Mouse (Mus musculus) neural tube, embryonic 14.5 days (tissue): ENCODE results near the gene Arrdc1. TPM values are rescaled to one million over a fixed set of nuclear protein-coding genes. Genes with fewer than 3 reads are reported as not detected.
A peak's percentile ranks its signal among the peaks of the same experiment; 100 is the strongest.
"Not testable (repeated sequence)": the region's sequence is repeated elsewhere in the genome, so short reads cannot be mapped to it uniquely, and the experiment has no call there.

Experiments
- ATAC-seq: fragments of 200-750 bp; cut with Nextera tagmentation; 2 replicates; pipeline ENCODE4 v1.8.0; 2017; ENCODE audit warnings: low read depth, mild to moderate bottlenecking, moderate TSS enrichment, moderate library complexity
- H3K27ac ChIP-seq: fragments of 300-500 bp; sonication (generic); 2 replicates; pipeline ENCODE4 v1.5.1; 2014; ENCODE audit warnings: low read depth, mild to moderate bottlenecking, control low read depth, low read length, moderate library complexity, mixed read lengths
- H3K27me3 ChIP-seq: fragments of 300-500 bp; sonication (generic); 2 replicates; pipeline ENCODE4 v1.6.1; 2014; ENCODE audit warnings: low read length; ENCODE audit not compliant: control insufficient read depth, insufficient read depth
- H3K36me3 ChIP-seq: fragments of 300-500 bp; sonication (generic); 2 replicates; pipeline ENCODE4 v1.6.1; 2014; ENCODE audit warnings: low read length, mixed read lengths; ENCODE audit not compliant: control insufficient read depth, insufficient read depth
- H3K4me1 ChIP-seq: fragments of 300-500 bp; sonication (generic); 2 replicates; pipeline ENCODE4 v1.6.1; 2014; ENCODE audit warnings: low read length; ENCODE audit not compliant: control insufficient read depth, insufficient read depth
- H3K4me2 ChIP-seq: fragments of 300-500 bp; sonication (generic); 2 replicates; pipeline ENCODE4 v1.6.1; 2014; ENCODE audit warnings: mild to moderate bottlenecking, low read depth, low read length, control low read depth
- H3K4me3 ChIP-seq: fragments of 300-500 bp; sonication (generic); 2 replicates; pipeline ENCODE4 v1.5.1; 2014; ENCODE audit warnings: low read depth, low read length, control low read depth, mixed read lengths
- H3K9ac ChIP-seq: fragments of 300-500 bp; sonication (generic); replicated peaks from 2 replicates; pipeline ENCODE4 v1.6.1; 2014; ENCODE audit warnings: low read depth, mild to moderate bottlenecking, control low read depth, low read length, mixed read lengths
- H3K9me3 ChIP-seq: fragments of 300-500 bp; sonication (generic); 2 replicates; pipeline ENCODE4 v1.6.1; 2016; ENCODE audit warnings: low read length; ENCODE audit not compliant: control insufficient read depth
- WGBS: fragments of 180-500 bp; shearing (Covaris S2); extraction: QIAGEN DNeasy Blood & Tissue Kit; methylation state at CpG from one replicate; pipeline ENCODE4 v1.1.7; 2014; 5-methylcytosine and 5-hydroxymethylcytosine counted together
- polyA plus RNA-seq: library from polyadenylated mRNA; unstranded; fragments of >200 nt; fragmentation: Nextera tagmentation; extraction: Ambion mirVana; gene quantifications from 2 replicates; pipeline ENCODE4 v1.2.1, GENCODE M21; 2014

Arrdc1 gene
- 30.2 and 31.6 TPM in 2 replicates for polyA plus RNA-seq

DNA sequence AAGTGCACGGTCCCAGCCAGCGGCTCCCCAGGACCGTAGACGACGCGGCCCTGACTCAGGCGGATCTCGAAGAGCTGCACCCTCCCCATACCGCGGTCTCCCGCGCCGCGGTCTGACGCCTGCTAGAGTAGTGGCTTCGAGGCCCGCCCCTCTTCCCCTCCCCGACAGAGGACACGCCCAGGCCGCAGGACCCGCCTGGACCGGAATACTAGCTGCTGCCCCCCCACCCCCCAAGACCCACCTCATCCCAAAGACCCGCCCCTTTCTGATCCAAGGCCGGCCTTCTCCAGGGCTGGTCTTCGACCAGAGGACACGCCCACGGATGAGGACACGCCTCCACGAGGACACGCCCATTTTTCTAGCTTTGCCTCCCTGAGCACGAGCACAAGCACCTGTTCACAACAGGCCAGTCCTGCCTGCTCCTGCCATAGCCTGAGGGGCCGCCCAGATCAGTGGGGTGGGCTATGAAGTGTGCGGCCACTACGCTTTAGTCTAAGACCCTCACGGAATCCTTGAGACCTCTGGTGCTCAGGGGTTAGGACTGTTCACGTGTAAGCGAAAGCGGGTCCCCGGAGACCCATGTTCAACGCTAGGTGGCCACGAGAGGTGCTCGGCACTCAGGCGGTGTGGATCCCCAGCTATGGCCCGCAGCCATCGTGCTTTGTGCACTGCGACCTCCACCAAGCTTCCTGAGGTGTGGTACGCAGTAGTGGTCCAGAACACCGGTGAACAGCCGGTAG is at the start of gene Arrdc1:
Gene Arrdc1 (minus strand): TSS at position 196 of the 740 bp plus-strand sequence.
- WGBS: under 1% methylated on average over 48 of the region's 49 CpGs
- no peak within 1 kb of the TSS for H3K27ac ChIP-seq

GRCm38 (mm10) chr2:24976960-24977359 is 41.9 kb upstream of the Arrdc1 start:
- no peak for ATAC-seq
- no peak overlapping the region for H3K4me2 ChIP-seq
- H3K4me3 ChIP-seq: no peak overlapping the region
- H3K27ac ChIP-seq: no peak overlapping the region
- no peaks in the 10 kb centered on the region for H3K36me3 ChIP-seq
- no peaks in the 10 kb centered on the region for H3K27me3 ChIP-seq
- no peaks in the 10 kb centered on the region for H3K9me3 ChIP-seq
- WGBS: 95% methylated on average over 5 of the region's 5 CpGs
- H3K4me1 ChIP-seq: peaks cover 15% of the 10 kb centered on the region
- no peak overlapping the region for H3K9ac ChIP-seq

More for the DNA sequence above, at the start of gene Arrdc1:
- H3K9ac ChIP-seq: peak within 1 kb of the TSS; percentile 78
- H3K9me3 ChIP-seq: no peaks in the 10 kb centered on the region
- H3K36me3 ChIP-seq: no peaks in the 10 kb centered on the region
- 0 out of 2 replicates have a peak, but pooled peaks cover 6% of the 10 kb centered on the region for H3K4me1 ChIP-seq
- no peaks in the 10 kb centered on the region for H3K27me3 ChIP-seq
- H3K4me3 ChIP-seq: peak within 1 kb of the TSS; percentile 64
- peak within 1 kb of the TSS; percentile 82 for H3K4me2 ChIP-seq
- peak; percentile 93 for ATAC-seq

- H3K27ac ChIP-seq: peak within 1 kb of the TSS; percentile 90
- peaks cover 15% of the 10 kb centered on the region for H3K4me1 ChIP-seq
- WGBS: 2% methylated on average over 16 of the region's 16 CpGs
- peak within 1 kb of the TSS; percentile 72 for H3K9ac ChIP-seq
- no peaks in the 10 kb centered on the region for H3K27me3 ChIP-seq
- ATAC-seq: no peak; the same call in none of the 2 replicates
- H3K9me3 ChIP-seq: no peaks in the 10 kb centered on the region
- H3K4me2 ChIP-seq: peak within 1 kb of the TSS; percentile 96
- H3K4me3 ChIP-seq: peak within 1 kb of the TSS; percentile 59
- H3K36me3 ChIP-seq: peaks cover 5% of the 10 kb centered on the region; the same call in 1 of the 2 replicates
These were observed 40.7 kb upstream of the Arrdc1 start, which contains the start of gene Pnpla7 for GRCm38 (mm10) chr2:24975704-24976297. TSS of gene Pnpla7 (plus strand) at chr2:24976033.

GRCm38 (mm10) chr2:24974906-24975703 is 40.1 kb upstream of the Arrdc1 start, which contains the start of gene Mrpl41:
TSS of gene Mrpl41 (minus strand) at chr2:24975098.
- H3K4me2 ChIP-seq: peak within 1 kb of the TSS; percentile 96
- peak within 1 kb of the TSS; percentile 72 for H3K9ac ChIP-seq
- peaks cover 5% of the 10 kb centered on the region; the same call in 1 of the 2 replicates for H3K36me3 ChIP-seq
- no peaks in the 10 kb centered on the region for H3K27me3 ChIP-seq
- H3K27ac ChIP-seq: peak within 1 kb of the TSS; percentile 90
- no peaks in the 10 kb centered on the region for H3K9me3 ChIP-seq
- peaks cover 15% of the 10 kb centered on the region for H3K4me1 ChIP-seq
- under 1% methylated on average over 62 of the region's 64 CpGs for WGBS
- peak; percentile 100 for ATAC-seq
- peak within 1 kb of the TSS; percentile 59 for H3K4me3 ChIP-seq

DNA sequence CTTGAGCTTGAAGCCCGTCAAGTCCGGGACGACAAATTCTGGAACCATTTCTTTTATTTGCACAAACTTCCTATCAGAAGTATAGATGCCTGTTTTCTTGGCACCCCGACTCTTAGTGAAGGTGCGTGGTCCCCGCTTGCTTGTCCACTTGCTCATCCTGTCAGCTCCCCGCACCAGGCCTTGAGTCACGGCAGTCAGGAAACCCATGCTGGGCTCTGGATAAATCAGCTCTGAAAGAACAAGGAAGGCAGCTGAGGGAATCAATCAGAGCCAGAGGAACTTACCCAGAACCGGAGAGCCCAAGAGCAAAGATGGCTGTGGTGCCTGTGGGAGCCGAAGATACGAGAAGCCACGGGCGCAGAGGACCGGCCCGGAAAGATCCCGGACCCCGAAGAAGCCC is 39.4 kb upstream of the Arrdc1 start:
- peak overlapping the region; percentile 96 for H3K4me2 ChIP-seq
- H3K27me3 ChIP-seq, H3K36me3 ChIP-seq, ATAC-seq, H3K9me3 ChIP-seq: not testable (repeated sequence)
- WGBS: under 1% methylated on average over 16 of the region's 17 CpGs
- peak overlapping the region; percentile 75 for H3K27ac ChIP-seq
- H3K4me1 ChIP-seq: peaks cover 15% of the 10 kb centered on the region
- peak overlapping the region; percentile 72 for H3K9ac ChIP-seq
- peak overlapping the region; percentile 59 for H3K4me3 ChIP-seq

- H3K9me3 ChIP-seq: no peaks in the 10 kb centered on the region
- no peak overlapping the region for H3K27ac ChIP-seq
- H3K4me2 ChIP-seq: no peak overlapping the region
- peaks cover 33% of the 10 kb centered on the region for H3K36me3 ChIP-seq
- H3K4me3 ChIP-seq: no peak overlapping the region
- no peak overlapping the region for H3K9ac ChIP-seq
- H3K27me3 ChIP-seq: no peaks in the 10 kb centered on the region
- WGBS: 91% methylated on average over 4 of the region's 4 CpGs
- peaks cover 9% of the 10 kb centered on the region for H3K4me1 ChIP-seq
- ATAC-seq: no peak
These were observed 35.3 kb upstream of the Arrdc1 start for GRCm38 (mm10) chr2:24970386-24970785.

DNA sequence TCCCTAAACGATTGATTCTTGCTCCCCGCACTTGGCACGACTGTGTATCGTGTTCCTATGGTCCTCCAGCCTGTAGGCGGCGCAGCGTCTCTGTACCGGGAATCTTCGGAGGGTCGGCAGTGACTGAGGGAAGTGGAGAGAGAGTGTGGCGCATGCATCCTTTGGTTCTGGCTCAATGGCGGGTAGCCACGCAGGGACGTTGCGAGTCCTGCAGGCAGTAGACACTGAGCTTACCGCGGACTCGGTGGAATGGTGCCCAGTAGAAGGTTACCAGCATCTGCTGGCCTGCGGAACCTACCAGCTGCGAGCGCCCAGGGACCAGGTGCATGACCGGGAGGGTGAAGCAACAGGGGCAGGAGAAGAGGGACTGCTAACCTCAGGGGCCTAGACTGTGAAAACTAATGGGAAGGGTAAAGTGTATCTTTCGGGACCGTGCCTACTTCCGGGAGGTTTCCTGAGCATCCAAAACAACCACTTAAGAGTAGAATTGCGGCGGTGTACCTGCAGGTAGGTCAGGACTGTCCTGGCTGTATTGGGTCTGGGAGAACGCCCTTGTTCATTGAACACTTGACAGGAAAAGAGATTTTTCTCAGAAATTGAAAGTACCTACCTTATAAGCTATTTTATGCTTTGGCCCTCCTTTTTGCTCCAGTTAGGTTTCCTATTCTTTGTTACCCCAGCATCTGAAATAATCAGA is 27.4 kb upstream of the Arrdc1 start, which contains the start of gene Dph7:
Gene Dph7 (plus strand): TSS at position 97 of the 697 bp plus-strand sequence.
- Histone ChIP-seq H3K4me3 (peak within 1 kb of the TSS; percentile 72), H3K9ac (peak within 1 kb of the TSS; percentile 76), H3K4me1 (peaks cover 9% of the 10 kb centered on the region), H3K4me2 (peak within 1 kb of the TSS; percentile 54), H3K27ac (peak within 1 kb of the TSS; percentile 44; the same call in 1 of the 2 replicates), H3K9me3 (no peaks in the 10 kb centered on the region), H3K36me3 (peaks cover 40% of the 10 kb centered on the region), H3K27me3 (no peaks in the 10 kb centered on the region)
- 1% methylated on average over 28 of the region's 28 CpGs for WGBS
- peak; percentile 95 for ATAC-seq

DNA sequence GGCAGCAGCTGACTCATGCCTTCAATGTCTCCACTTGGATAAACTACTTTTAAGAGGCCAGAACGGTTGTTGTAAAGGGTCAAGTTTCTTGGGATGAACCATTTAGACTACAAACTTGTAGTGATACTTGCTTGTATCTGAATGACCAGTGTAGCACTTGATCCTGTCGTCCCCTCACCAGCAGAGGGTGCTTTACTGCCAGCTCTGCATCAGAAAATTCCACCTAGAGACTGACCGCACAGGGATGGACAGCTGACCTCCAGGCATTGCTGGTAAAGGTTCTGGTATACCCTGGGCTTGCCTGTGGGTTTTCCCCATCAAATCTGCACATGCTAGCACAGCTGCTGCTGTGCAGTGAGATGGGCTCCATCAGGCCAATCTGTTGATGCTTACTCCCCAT is 25.9 kb upstream of the Arrdc1 start:
- Histone ChIP-seq H3K27ac (no peak overlapping the region), H3K9me3 (no peaks in the 10 kb centered on the region), H3K9ac (no peak overlapping the region), H3K4me2 (no peak overlapping the region), H3K4me1 (peaks cover 9% of the 10 kb centered on the region), H3K4me3 (no peak overlapping the region), H3K36me3 (peaks cover 44% of the 10 kb centered on the region), H3K27me3 (no peaks in the 10 kb centered on the region)
- no peak for ATAC-seq
- 44% methylated on average over 3 of the region's 3 CpGs for WGBS
